12 mouse cellular contexts compared by ENCODE assay signal in genomic region chr11:118233924-118234323, GRCm38 (mm10).
"Had no signal": no experiment of that assay in that cellular context is flagged by ENCODE, and none has a peak within 500 bp of the region (broad histone marks: within the 10 kb centered on the region; RNA-seq: fewer than 3 reads in every experiment).

No protein-coding gene starts in this region.

- H3K9me3 ChIP-seq: limb, embryonic 12.5 days; liver, embryonic 13.5 days; lung, embryonic 15.5 days; midbrain, embryonic 12.5 days; stomach, embryonic 15.5 days had no signal

- H3K27ac ChIP-seq: liver, embryonic 13.5 days; macrophage; midbrain, embryonic 12.5 days had no signal

- H3K9ac ChIP-seq: limb, embryonic 12.5 days; liver, embryonic 13.5 days; liver, postnatal 0 days; lung, embryonic 15.5 days; midbrain, embryonic 12.5 days; stomach, embryonic 15.5 days had no signal

- ATAC-seq: midbrain, embryonic 16.5 days had no signal

- H3K27me3 ChIP-seq: limb, embryonic 12.5 days; liver, embryonic 13.5 days; lung, embryonic 15.5 days; midbrain, embryonic 12.5 days; stomach, embryonic 15.5 days had no signal

- H3K4me2 ChIP-seq: limb, embryonic 12.5 days; liver, embryonic 13.5 days; lung, embryonic 15.5 days; midbrain, embryonic 12.5 days; stomach, embryonic 15.5 days had no signal

- H3K36me3 ChIP-seq: limb, embryonic 12.5 days; liver, embryonic 13.5 days; lung, embryonic 15.5 days; midbrain, embryonic 12.5 days; stomach, embryonic 15.5 days had no signal

- DNase-seq: liver; liver, embryonic 13.5 days; liver, postnatal 0 days; lung, postnatal 14 days; spleen, adult 18-20 months; thymus, postnatal 4 days had no signal

- H3K4me3 ChIP-seq: limb, embryonic 12.5 days; liver, embryonic 13.5 days; lung, embryonic 15.5 days; midbrain, embryonic 12.5 days; stomach, embryonic 15.5 days had no signal
